Mouse (Mus musculus) layer of hippocampus, adult 9-11 months (tissue): Measurements from ENCODE around the gene Calm1.
"Not testable (repeated sequence)": the region's sequence is repeated elsewhere in the genome, so short reads cannot be mapped to it uniquely, and the experiment has no call there.

Source experiments
- DNase-seq: peaks from one replicate; pipeline ENCODE4 v3.0.0; 2022

Calm1 gene

DNA sequence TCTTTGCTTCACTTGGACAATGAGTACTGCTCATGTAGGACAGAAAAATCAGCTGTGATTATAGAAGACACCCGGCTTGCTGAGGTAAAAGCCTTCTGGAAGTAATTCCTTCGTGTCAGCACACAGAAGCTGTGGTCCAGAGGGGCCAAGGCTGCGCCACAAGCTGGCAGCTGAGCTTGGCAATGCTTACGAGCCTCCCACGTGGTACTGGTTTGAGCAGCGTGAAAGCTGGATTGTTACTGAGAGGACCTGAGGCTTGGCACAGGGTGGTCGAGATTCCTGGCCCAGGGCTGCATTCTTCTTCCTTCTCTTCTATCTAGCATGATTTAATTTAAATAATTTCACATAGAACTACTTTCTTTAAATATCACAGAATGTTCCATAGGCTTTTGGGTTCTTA, 2.4 kb upstream of the Calm1 start:
- no peak for DNase-seq

DNA sequence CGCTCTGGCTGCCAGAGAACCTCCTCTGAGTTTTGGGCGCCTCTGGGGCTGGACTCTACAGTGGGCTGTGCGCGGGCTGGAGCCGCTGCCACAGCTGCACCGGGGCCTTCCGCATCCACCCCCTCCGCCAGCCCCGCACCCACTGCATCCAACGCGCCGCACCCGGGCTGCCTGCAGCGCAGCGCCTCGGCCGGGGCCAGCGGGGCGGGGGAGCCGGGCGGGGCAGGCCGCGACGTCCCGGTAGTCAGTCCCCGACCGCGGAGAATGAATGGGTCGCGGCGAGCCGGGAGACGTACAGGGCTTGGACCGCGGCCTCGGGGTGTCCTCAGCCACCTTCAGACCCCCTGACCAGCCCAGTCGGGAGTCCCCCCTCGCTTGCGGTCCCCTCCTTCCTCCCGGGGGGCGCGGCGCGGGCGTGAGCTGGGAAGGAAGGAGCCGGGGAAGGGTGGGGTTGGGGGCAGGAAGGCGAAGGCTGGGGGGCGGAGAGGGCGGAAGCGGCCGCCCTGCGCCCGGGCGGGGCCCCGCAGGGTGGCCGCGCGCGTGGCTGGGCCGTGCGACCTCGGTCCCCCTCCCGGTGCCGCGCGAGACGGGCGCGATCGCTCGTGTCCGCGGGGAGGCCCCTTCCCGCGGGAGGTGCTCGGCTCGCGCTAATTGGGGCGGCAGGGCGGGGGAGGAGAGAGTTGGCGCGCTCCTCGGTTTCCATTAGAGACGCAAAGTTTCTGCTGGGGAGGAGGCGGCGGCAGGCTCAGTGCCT, 833 bp downstream of the Calm1 start:
- DNase-seq, result peak; percentile 76

DNA sequence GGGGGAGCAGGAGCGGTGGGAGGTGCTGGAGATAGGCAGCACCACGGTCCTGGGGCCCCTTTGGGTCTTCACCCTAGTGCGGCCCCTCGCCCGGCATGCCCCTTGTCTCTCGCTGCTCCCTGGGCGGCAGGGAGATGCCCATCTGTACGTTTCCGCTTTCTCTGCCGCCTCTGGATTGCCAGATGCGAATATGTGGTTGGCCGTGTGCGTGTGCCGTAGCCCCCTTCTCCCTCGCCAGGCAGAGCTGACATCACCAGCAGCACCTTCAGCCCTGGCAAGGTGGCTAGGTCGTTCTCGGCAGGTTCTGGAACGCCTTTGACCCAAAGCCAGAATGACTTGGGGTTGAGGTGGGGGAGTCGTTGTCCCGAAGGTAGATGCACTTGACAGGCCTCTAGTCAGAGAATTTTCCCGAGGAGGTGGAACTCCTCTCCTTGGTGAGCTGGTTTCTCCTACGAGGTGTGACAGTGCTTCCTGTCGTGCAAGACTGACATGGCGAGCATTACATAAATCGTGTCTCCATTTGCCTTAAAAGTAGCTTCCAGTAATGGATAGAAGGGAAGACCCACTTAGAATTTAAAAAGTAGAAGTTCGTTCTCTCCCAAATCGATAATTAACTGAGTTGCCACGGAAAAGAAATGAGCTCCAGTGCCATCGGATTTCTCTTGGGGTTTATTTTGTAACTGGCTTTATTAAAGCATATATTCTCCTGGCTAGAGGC, 1.6 kb downstream of the Calm1 start:
- peak; percentile 54 for DNase-seq

DNA sequence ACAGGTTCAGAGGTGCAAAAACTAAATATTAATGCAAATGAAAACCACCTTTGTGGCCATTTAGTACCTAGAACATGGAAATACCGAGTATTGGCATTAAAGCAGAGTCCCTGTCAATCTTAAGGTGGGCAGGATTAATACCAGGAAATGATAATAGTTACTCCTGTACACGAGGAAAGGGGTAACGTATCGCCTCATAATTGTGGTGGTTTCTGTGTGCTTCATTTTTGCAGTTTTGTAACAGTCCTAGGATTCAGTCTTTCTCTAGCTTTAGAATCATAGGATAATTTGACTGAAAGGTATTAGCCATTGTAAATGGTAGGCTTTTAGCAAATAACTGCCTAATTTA, 2.1 kb downstream of the Calm1 start:
- DNase-seq, result no peak

DNA sequence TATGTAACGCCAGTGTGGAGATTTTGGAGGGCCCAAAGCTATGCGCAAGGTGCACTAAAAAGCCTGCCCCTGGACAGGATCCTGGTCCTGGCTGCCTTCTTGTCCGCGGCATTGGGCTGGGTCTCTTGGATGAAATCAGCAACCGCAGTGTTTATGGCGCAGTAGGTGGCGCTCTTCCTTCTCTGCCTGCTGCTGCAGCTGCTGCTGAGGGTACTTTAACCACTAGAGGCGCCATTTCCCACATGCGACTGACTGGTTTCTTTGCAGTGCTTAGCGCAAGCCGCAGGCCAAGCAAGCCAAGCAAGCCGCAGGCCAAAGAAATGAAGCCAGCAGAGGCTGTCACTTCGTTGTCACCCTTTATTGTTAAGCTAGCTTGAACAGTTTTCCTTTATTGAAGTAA, 2.6 kb downstream of the Calm1 start:
- peak; percentile 95 for DNase-seq

DNA sequence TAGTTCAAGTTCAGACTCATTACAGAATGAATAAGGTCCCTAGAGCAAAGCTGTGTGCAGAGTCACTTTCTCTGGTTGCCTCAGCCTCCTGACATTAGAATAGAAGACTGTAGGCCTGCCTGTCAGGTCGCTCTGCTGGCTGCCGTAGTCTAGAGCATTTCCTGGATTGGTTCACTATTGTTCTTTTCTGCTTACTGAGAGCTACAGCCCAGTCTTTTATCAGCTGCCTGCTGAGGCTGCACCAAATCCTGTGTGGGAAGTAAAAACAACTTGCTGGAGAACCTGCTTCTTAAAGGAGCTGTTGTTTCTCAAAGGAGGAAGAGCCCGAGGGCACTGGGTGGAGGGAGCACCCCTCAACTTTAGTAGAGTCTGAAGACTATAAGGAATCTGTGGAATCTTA, 4.5 kb downstream of the Calm1 start:
- DNase-seq, result no peak

DNA sequence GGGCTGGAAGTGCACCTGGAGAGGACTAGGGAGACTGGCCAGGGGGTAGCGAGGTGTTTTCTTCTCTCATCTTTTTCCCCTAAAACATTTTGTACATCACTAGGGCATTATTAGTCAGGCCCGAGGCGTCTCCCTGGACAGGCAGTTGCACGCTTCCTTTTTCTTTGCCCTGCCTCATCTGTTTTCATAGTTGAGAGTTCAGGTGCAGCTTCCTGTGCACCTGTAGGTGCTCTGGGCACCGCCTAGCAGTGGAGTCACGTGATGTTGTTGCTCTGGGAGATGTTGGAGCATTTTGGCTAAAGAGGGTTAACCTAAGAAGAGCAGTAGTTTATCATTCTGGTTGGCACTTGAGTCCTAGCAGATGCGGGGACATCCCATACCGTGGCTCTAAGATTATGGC, 5.9 kb downstream of the Calm1 start:
- DNase-seq, result no peak

DNA sequence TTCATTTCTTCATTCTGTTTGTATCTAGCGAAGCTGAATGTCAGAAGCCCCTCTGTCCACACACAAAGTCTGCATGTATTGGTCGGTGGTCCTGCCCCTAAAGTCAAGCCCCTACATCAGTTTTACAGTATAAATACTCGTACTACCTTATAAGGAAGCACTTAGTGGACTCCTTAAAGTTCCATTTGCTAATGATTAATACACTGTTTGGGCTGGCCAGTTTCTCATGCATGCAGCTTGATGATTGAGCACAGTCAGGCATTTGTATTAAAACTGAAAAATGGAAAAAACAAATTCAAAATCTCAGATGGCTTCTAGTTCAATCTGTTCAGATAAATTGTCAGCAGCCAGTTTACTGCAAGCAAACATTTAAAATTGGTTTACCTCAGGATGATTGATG, 7.3 kb downstream of the Calm1 start:
- DNase-seq, result no peak

DNA sequence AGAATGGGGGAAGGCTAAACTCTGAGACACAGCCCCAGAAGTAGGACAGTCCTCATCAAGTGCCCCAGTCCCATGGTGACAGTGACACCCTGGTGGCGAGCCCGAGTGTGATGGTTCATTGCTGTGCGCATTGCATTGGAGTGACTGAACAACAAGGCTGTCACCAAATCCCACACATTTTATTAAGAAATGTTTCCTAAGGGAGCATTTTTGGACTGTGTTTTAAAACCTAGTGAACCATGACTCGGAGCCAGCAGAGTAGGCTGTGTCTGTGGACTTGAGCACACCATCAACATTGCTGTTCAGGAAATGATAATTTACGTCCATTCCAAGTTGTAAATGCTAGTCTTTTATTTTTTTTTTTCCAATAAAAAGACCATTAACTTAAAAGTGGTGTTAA, 7.7 kb downstream of the Calm1 start:
- DNase-seq, result no peak

DNA sequence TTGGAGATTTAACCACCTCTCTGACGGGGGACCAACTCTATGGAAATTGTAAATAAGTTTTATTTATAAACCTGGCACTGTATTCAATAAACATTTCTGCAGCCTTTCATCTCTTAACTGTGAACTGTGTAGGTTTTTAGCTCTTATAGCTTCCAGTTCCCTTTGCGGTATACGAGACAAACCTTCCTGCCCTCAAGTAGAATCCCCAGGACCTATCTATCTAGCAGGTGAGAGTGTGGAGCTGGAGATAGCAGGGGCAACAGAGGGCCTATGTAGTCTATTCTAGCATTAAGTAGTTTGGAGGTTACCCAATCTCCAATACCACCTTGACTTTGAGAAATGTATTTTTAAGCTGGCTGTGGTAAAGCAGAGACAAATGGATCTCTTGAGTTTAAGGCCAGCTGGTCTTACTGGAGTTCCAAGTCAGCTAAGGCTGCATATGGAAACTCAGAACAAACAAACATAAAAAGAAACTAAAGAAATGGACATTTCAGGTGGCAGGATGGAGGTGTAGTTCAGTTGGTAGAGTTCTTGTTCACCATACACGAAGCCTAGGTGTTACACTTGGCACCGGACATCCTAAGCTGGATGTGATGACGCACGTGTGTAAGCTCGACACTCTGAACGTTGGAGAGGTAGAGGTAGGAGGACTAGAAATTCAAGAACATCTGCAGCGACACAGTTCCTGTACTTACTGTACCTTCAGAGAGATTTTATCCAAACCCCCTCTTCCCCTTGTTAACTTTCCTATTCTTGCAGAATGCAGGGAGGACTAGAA, 10.7 kb downstream of the Calm1 start:
- no peak for DNase-seq

DNA sequence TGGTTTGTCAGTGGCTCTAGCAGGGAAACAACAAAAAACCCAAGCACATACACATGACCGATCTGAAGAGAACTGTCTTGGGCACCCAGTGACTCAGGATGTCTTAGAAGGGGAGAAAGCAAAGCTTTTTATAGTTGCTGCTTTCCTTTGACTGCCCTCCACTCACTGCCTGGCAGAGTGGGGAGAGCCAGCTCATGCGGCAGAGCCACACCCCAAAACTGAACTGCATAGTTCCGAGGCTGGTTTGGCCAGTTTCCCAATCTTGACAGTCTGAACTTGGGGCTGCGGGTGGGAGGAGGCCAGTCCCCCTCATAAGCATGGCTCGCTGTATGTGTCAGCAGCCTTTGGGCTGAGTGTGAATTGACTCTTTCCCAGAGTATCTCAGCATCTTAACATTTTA, 11.7 kb downstream of the Calm1 start:
- no peak for DNase-seq

DNA sequence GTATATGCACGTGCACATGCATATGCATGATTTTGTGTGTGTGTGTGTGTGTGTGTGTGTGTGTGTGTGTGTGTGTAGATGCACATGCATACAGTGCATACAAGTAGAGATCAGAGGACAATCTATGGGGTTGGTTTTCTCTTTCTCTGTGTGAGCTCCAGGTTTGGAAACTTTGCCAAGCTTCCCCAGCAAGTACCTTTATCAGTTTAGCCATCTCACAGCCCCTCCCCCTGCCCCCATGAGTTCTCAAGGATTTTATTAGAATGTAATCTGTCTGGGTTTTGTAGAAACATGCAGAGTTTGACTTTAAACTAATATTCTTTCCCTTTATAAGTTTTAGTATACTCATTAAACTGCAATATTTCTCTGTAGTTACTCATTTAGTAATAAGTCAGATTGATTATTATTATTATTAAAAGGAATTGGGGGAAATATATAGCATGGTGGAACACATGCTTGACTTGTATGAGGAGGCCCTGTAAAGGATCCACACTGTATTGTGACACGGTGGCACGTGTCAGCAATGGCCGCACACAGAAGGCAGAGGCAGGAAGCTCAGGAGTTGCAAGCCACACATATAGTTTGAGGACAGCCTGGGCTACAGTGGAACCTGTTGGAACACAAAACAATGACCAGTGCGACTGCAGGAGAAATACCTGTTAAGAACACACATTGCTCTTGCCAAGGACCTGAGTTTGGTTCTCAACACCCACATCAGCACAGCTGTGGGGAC, 12.4 kb downstream of the Calm1 start:
- DNase-seq, result no peak

DNA sequence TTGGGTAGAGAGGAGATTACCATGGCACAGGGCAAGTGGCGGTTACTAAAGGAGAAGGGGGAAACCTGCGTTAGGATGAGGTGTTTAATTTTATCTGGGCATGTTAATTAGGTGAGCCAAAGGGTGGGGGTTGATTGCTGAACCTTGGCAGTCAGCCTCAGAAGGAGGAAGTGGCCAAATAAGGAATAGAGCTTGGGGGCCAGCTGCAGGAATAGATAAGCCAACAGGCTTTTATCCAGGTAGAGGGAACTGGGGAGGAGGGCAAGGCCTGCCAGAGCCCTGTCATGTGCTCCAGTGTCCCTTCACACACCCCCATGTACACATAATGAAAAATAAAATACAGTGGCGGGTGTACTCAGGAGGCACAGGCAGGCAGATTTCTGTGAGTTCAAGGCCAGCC, 13.2 kb downstream of the Calm1 start:
- no peak for DNase-seq

DNA sequence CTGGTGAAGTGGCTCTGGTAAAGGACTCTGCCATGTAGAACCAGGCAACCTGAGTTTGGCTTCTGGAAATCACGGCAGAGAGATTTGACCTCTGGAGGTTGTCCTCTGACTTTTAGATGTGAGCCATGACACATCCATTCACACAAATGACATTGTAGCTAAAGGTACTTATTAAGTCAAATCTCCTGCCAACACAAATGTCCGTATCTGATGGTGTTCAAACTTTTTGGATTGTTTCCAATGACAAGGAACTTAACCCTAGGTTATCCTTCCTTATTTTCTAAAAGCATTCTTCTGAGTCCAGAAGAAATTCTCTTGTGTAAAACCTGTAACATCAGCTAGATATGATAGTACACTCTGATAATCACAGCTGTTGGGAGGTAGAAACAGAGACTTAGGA, 13.9 kb downstream of the Calm1 start:
- no peak for DNase-seq

DNA sequence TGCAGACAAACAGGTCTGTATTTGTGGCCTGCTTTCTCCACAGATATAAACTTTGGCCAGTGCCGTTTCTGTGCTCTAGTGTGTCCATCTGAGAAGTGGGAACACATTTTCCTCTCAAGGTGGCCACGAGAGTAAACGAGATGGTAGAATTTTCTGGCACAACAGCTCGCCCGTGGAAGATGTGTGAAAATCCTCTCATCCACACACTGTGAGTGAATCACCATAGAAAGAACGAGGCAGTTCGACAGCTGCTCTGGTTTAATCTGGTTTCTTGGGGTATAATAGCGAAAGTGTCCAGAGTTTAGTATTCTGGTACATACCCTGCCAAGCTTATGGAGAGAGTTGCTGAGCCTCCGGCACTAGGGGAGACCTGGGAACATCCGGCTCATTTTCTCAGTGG, 14.9 kb downstream of the Calm1 start:
- DNase-seq, result peak; percentile 34

DNA sequence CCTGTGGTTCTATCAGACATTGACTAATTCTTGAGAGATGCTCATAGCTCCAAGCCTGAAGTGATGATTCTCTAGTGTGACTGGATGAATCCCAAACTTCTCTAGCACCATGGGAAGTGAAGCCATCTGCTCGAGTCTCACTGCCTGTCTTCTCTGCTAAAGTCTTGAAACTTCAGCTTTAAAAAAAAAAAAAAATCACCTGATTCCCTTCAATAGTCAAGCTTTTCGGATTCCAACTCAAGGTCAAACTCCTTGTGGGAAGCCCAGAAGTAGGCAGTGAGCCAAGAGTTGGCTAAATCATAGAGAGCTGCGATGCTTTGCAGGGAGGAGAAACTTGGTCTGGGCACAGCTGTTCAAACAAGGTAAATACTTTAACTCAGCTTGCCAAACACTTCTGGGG, 15.5 kb downstream of the Calm1 start:
- peak; percentile 58 for DNase-seq

DNA sequence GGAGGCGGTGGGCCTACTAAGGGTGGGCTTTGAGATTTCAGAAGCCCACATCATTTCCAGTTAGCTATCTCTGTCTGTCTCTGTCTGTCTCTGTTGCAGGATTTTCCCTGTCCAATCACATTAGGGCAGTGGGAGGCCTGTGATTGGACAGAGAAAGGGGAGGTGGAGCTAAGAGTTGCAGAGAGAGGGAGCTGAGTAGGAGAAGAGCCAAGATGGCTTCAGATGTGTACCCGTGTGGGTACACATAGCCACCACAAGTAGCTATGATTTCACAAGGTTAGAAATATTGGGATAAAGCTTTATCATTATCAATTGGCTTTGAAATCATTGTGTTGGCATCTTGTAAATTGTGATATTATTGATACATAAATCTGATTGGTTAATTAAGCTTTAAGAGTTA, 17.9 kb downstream of the Calm1 start:
- DNase-seq, result not testable (repeated sequence)

DNA sequence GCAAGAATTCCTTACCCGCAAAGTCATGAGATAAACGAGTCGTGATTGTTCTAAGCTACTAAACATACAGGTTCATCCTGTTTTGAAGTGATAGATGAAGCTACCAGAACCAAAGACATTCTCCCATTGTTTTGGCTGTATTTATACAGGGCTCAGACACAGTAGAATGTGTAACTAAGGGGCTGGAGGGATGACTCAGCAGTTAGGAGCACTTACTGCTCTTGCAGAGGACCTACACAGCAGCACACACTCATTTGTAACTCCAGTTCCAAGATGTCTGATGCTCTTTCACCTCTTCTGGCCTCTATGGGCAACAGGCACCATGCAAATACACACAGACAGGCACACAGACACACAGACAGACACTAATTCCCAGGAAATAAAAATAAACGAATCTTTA, 20.8 kb downstream of the Calm1 start:
- DNase-seq, result no peak

DNA sequence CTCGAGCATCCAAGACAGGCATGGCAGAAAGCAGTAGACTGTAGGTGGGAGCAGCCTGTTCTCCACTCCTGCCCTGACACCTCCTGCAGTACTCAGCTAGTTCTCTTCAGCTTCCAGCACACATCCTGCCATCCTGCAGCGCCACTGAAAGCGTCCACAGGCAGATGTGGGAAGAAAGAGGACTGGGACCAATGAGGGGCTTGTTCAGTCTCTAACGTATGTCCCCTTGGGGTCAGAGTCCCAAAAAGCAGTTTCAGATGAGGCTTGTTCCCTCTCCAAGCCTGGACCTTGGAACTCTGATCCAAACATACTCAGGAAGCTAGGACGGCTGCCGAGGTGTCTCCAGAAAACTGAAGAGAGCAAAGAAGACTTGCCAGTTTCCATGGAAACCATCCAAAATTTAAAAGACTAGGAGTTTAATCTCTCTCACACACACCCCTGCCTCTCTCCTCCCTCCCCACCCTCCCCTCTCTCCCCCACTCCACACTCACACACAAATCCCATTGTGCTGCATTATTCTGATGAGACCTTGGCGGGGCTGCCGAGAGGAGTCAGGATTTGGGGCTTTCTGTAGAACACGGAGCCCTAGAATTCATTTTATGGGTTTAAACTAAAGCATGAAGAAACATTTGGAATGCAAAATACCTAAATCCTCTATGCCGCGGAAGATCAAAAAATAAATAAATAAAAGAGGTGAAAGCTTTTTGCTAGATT, 22.5 kb downstream of the Calm1 start:
- DNase-seq, result no peak

DNA sequence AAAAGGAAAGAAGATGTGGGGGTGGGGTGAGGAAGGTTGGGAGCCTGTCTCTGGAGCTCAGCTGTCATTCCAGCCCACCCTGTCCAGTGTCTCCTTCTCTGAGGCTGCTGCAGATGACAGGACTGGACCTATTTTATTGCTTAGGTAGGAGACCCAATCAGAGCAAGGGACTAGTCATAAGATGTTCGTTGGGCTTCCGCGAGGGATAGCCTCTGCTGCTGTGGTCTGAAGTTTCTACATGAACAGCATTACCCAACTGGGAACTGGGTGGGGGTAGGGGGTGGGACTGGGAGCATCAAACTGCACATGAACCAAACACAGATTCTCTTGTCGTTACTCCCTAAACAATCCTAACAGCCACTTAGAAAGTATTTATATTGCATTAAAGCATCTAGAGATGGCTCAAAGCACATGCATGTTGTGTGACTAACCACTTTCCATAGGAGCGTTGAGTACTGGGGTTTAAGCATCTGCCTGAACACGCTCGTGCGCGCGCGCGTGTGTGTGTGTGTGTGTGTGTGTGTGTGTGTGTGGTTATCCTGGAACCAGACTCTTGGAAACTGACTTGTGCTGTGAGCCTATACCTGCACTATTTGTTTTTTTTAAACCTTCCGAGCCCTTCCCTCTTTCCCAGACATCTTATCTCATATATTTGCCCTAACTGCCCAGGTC, 23.2 kb downstream of the Calm1 start:
- DNase-seq, result no peak

DNA sequence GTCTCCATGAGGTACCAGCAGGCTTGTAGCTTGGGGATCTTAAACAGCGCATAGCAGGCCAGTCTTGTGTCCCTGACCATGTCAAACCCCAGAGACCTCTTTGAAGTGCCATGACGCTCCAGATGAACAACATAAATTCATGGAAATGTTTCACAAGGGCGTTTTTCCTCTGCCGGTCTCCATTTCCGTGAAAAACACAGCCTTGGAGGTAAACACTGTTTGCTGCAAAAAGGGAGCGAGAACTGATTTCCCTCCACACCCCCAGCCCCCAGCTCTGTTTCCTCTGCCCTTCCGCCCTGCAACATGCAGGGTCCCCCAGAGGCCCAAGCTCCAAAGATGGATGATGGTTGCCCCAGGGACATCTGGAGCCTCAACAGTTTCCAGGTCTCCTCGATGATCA, 24.3 kb downstream of the Calm1 start:
- no peak for DNase-seq

DNA sequence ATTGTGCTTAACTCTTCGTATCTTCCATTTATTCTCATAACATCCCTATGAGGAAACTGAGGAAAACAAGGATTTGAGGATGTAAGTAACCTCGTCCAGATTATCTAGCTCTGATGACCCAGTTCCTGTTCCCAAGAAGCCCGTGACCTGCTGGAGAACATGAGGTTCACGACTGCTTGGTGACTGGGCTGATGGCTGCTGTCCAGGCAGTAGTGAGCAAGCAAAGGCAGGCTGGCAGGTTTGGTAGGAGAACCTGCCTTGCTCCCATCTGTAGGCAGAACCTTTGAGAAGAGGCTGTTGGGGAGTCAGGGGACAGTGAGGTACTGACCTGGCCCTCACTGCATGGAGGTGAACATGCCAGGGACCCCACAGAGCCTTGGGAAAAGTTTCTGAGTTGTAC, 26.0 kb downstream of the Calm1 start:
- DNase-seq, result no peak
